Mouse (Mus musculus): Measurements from ENCODE around the gene Tsc22d1.

DNA sequence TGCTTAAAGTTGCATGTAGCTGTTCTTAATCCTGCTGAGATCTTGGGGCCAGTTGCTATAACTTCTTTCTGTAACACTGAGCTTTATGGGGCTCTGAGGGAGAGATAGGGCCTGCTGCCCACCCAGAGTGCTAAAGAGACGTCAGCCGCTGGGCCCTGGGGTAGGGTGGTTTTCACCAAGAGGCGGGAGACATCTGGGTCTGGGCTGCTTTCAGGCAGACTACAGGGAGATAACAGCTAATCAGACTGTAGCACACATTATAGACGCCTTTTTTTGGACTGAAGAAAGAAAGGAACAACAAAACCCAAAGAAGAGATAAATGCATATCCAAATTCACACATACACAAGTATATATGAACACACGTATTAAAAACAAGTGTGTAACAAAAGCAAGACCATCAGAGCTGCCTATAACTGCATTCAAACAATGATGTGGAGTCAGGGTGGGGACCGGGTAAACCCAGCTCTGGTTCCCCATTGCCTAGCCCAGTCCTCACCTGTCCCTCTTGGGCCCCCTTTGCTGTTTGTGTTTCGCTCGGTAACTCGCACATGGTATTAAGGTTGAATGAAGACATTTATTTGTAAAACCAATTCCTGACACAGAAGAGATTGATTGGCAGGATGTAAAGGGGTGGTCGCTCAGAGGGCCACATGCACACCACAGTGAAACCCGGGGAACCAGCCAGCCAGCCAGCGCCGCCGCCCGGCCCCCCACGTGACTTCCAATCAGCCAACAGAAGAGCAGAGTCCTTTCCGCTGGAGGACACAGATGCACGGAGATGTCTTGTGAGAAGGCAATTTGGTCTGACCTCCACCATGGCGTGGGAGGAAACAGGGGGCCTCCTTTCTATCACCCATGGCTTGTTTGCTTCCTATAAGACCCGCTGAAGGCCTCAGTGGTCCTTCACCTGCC, 117.8 kb downstream of the Tsc22d1 start:
- TF ChIP-seq CTCF (IDR thresholded peaks at IDR 0.05; ENCODE audit: low read depth, low read length) (no peak), POLR2A (IDR thresholded peaks at IDR 0.05; ENCODE audit: extremely low read depth, insufficient read depth, low read length) (no peak)

All from liver, adult 2 months (tissue).